Mouse (Mus musculus) liver, embryonic 14.5 days (tissue): Measurements from ENCODE around the gene Myo1c. TPM values are rescaled to one million over a fixed set of nuclear protein-coding genes. Genes with fewer than 3 reads are reported as not detected.

Experiments
- ATAC-seq: fragments of 200-750 bp; cut with Nextera tagmentation; 2 replicates; pipeline ENCODE4 v1.8.0; 2017; ENCODE audit warnings: moderate number of reproducible peaks, mild to moderate bottlenecking, moderate library complexity; ENCODE audit not compliant: insufficient read depth
- DNase-seq, 3 experiments: peaks; one replicate each; pipeline ENCODE4 v3.0.0-alpha.2; 2012 to 2013; ENCODE audit warnings: low read depth in 3 of 3, low spot score in 3 of 3
- H3K27ac ChIP-seq: fragments of 300-500 bp; sonication (generic); 2 replicates; pipeline ENCODE4 v1.5.1; 2014; ENCODE audit warnings: moderate library complexity, mild to moderate bottlenecking, control low read depth, inconsistent platforms
- H3K27me3 ChIP-seq: fragments of 300-500 bp; sonication (generic); 2 replicates; pipeline ENCODE4 v1.6.1; 2014; ENCODE audit warnings: mild to moderate bottlenecking, low read length, moderate library complexity; ENCODE audit not compliant: control insufficient read depth, insufficient read depth
- H3K36me3 ChIP-seq: fragments of 300-500 bp; sonication (generic); replicated peaks from 2 replicates; pipeline ENCODE4 v1.6.1; 2014; ENCODE audit warnings: low read depth; ENCODE audit not compliant: control insufficient read depth, insufficient read depth
- H3K4me1 ChIP-seq, 2 experiments: fragments of 200-500 bp in 1 of 2; fragments of 300-500 bp in 1 of 2; sonication (generic) in 1 of 2; replicated peaks; 2 replicates each; pipeline ENCODE4 v1.6.1; 2012 to 2014; ENCODE audit warnings: antibody characterized with exemption in 1 of 2, inconsistent platforms in 1 of 2, low read length in 1 of 2; ENCODE audit not compliant: control insufficient read depth in 2 of 2, insufficient read depth in 2 of 2
- H3K4me2 ChIP-seq: fragments of 300-500 bp; sonication (generic); 2 replicates; pipeline ENCODE4 v1.6.1; 2014; ENCODE audit warnings: low read depth, mild to moderate bottlenecking, control low read depth, moderate library complexity
- H3K4me3 ChIP-seq, 2 experiments: fragments of 200-500 bp in 1 of 2; fragments of 300-500 bp in 1 of 2; sonication (generic) in 1 of 2; 2 replicates each; pipeline ENCODE4 v1.5.1; 2012 to 2014; ENCODE audit warnings: low read depth in 2 of 2, low read length in 2 of 2, mild to moderate bottlenecking in 2 of 2, control low read depth in 1 of 2, inconsistent platforms in 1 of 2, moderate library complexity in 1 of 2; ENCODE audit not compliant: insufficient read depth in 1 of 2
- H3K9ac ChIP-seq: fragments of 300-500 bp; sonication (generic); replicated peaks from 2 replicates; pipeline ENCODE4 v1.6.1; 2014; ENCODE audit warnings: mild to moderate bottlenecking, control low read depth, moderate library complexity
- H3K9me3 ChIP-seq: fragments of 300-500 bp; sonication (generic); 2 replicates; pipeline ENCODE4 v1.6.1; 2016; ENCODE audit warnings: low read length, mixed read lengths; ENCODE audit not compliant: control insufficient read depth
- CTCF ChIP-seq: IDR thresholded peaks from 2 replicates; pipeline ENCODE4 v1.5.1; 2016; ENCODE audit warnings: antibody characterized with exemption, low read depth, control low read depth
- EP300 ChIP-seq: IDR thresholded peaks from 2 replicates; pipeline ENCODE4 v1.6.1; 2016; ENCODE audit warnings: antibody characterized with exemption, low read depth
- WGBS: fragments of 180-500 bp; shearing (Covaris S2); extraction: QIAGEN DNeasy Blood & Tissue Kit; methylation state at CpG from one replicate; pipeline ENCODE4 v1.1.7; 2014; ENCODE audit not compliant: insufficient replicate concordance; 5-methylcytosine and 5-hydroxymethylcytosine counted together
- polyA plus RNA-seq, 2 experiments: library from polyadenylated mRNA; depleted of rRNA in 1 of 2; stranded (reverse) in 1 of 2; unstranded in 1 of 2; fragments of >200 nt; fragmentation: Nextera tagmentation in 1 of 2; extraction: Ambion mirVana in 1 of 2; gene quantifications; 2 replicates each; pipeline versions ENCODE4 v1.2.1 to v1.2.3; 2012 to 2014

The Myo1c gene
- polyA plus RNA-seq, 2 experiments: 12.6 to 14.4 TPM

DNA sequence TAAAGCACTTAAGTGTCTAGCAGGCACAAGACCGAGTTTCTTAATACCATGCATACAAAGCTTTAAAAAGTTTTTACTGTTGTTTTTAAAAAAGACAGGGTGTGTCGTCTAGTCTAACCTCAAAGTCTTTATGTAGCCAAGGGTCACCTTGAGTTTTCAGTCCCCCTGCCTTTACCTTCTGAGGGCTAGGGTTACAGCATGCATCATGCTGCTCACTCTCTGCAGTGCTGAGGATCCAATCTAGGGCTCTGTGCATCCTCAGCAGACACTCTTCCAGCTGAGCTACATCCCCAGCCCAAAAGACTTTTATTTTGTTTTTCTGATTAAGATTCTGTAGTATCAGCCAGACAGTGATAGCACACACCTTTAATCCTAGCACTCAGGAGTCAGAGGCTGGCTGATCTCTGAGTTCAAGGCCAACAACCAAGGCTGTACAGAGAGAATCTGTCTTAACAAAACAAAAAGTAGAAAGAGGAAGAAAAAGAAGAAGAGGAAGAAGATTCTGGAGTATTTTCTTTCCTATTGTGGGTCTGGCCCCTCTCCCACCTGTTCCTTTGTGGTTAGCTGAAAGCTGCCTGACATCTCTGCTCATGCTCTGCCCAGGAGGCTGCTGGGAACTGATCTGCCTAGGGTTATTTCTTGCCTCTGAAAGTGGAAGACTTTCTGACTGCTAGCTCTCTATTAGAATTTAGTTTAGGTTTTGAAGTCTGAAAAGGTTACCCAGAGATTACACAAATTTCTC is 27.5 kb upstream of the Myo1c start:
- peaks cover 0 to 10% of the 10 kb centered on the region in 2 experiments; a peak in 2 of 4 replicates for H3K4me1 ChIP-seq
- H3K9ac ChIP-seq: no peak overlapping the region
- H3K36me3 ChIP-seq: peaks cover 14% of the 10 kb centered on the region
- no peak overlapping the region for H3K4me2 ChIP-seq
- no peak for ATAC-seq
- no peak overlapping the region for H3K27ac ChIP-seq
- H3K4me3 ChIP-seq: no peak overlapping the region
- WGBS: 66% methylated on average over 2 of the region's 2 CpGs
- no peaks in the 10 kb centered on the region for H3K27me3 ChIP-seq
- DNase-seq: no peak
- TF ChIP-seq EP300: no peak
- TF ChIP-seq CTCF: no peak
- no peaks in the 10 kb centered on the region for H3K9me3 ChIP-seq

DNA sequence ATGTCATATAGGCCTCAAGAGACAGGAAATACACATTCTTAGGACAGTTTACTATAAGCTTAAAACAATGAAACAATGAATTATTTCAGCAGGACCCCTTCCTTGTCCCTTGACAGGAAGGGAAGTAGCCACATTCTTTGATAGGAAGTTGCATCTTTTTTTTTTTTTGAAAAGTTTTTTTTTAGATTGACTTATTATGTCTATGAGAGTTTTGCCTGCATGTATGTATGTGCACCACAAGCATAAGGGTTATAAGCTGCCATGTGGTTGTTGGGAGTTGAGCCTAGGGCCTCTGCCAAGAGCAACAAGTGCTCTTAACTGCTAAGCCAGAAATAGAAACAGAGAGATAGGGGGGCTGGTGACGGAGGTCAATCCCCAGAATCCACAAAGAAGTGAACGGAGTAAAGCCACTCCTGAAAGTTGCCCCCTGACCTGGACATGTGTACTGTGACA is 26.2 kb upstream of the Myo1c start:
- Histone ChIP-seq H3K9me3 (no peaks in the 10 kb centered on the region), H3K9ac (no peak overlapping the region), H3K4me3 (no peak overlapping the region), H3K27me3 (no peaks in the 10 kb centered on the region), H3K27ac (no peak overlapping the region), H3K4me1 (peaks cover 0 to 10% of the 10 kb centered on the region in 2 experiments; a peak in 2 of 4 replicates), H3K36me3 (peaks cover 14% of the 10 kb centered on the region), H3K4me2 (no peak overlapping the region)
- TF ChIP-seq CTCF (no peak), EP300 (no peak)
- ATAC-seq (no peak), DNase-seq (no peak)
- 11% methylated on average over 2 of the region's 2 CpGs for WGBS

DNA sequence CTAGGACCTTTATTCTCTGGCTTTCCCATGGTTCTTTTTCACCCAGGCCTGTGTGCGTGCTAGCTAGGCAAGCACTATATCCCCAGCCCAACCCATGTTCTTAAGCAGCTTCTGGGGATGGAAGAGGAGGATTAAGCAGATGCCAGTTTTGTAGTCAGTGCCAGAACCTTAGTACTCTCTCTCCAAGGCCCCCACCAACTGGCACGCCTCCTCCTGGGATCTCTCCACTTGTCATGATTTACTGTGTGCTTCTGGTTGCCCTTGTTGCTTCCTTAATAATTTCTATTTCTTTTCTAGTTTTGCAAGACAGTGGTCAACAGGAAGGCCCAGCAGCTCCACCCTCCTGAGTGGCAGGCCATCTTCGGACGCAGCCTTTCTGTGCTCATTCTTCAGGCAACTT is 24.5 kb upstream of the Myo1c start:
- DNase-seq (no peak), ATAC-seq (no peak)
- Histone ChIP-seq H3K4me2 (no peak overlapping the region), H3K27me3 (no peaks in the 10 kb centered on the region), H3K9me3 (no peaks in the 10 kb centered on the region), H3K9ac (no peak overlapping the region), H3K4me1 (peaks cover 3 to 15% of the 10 kb centered on the region in 2 experiments; a peak in 3 of 4 replicates), H3K36me3 (peaks cover 11% of the 10 kb centered on the region), H3K27ac (no peak overlapping the region), H3K4me3 (no peak overlapping the region)
- WGBS: 83% methylated on average over 4 of the region's 4 CpGs
- TF ChIP-seq EP300 (no peak), CTCF (no peak)

DNA sequence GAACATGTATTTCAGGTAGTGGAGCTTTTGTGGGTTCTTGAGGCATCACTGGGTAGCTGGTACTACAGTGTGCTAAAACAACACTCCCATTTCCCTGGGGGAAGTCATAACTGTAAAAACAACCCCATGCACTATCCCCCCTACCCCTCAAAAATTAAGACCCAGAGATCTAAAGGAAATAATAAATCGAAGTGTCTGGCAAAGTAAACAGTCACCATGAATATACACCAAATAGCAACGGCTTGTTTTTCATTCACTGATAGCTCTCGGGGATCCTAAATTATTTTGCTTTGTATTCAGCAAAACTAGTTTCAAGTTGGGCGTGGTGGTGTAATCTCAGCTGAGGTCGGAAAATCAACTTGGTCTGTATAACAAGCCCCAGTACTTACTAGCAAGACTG is 20.2 kb upstream of the Myo1c start:
- Histone ChIP-seq H3K4me1 (peaks cover 8 to 14% of the 10 kb centered on the region in 2 experiments), H3K9me3 (no peaks in the 10 kb centered on the region), H3K27ac (peak overlapping the region; percentile 79), H3K36me3 (peaks cover 11% of the 10 kb centered on the region; the same call in 1 of the 2 replicates), H3K9ac (peak overlapping the region; percentile 92), H3K4me3 (peak overlapping the region; percentile 68 to 91), H3K4me2 (peak overlapping the region; percentile 96), H3K27me3 (no peaks in the 10 kb centered on the region)
- no peak for TF ChIP-seq CTCF
- no peak for TF ChIP-seq EP300
- DNase-seq (no peak), ATAC-seq (no peak; the same call in 1 of the 2 replicates)
- WGBS: 5% methylated on average over 5 of the region's 5 CpGs

DNA sequence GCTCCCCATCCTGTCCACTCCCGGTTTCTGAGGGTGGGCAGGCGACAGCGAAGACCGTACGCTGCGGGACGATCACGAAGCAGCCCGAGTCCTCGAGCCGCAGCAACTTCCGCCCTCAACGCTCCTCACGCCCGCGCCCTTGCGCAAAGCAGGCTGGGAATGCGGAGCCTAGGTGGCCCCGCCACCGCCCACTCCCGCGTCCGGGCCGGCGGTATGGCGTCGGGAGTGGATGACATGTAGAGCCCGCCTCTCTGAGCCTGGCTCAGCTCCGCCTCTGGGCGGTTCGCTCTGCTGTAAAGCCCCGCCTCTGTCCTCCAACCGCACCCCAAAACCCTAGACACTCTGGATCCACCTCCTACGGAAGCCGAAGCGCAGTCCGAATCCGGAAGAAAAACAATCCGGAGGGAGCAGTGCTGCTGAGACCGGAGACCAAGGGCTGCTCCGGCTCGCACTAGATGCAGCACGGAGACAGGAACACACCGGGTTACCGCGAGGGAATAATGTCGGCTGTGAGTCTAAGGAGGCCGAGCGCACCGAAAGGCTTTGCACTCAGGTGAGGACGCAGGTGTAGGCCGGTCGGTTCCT is 19.6 kb upstream of the Myo1c start, which contains the start of gene Inpp5k:
Gene Inpp5k, plus strand, starts transcription at position 344 of the 585 bp plus-strand sequence.
- peaks cover 8 to 14% of the 10 kb centered on the region in 2 experiments for H3K4me1 ChIP-seq
- peak within 1 kb of the TSS; percentile 92 for H3K9ac ChIP-seq
- under 1% methylated on average over 53 of the region's 53 CpGs for WGBS
- peak within 1 kb of the TSS; percentile 90 to 91 for H3K4me3 ChIP-seq
- TF ChIP-seq CTCF (0 out of 2 replicates have a peak, but pooled peaks have one; percentile 18), EP300 (peak; percentile 33; the same call in 1 of the 2 replicates)
- H3K4me2 ChIP-seq: peak within 1 kb of the TSS; percentile 98
- ATAC-seq (peak; percentile 100), DNase-seq (peak; percentile 96 to 98 (median 97))
- peaks cover 11% of the 10 kb centered on the region; the same call in 1 of the 2 replicates for H3K36me3 ChIP-seq
- H3K27ac ChIP-seq: peak within 1 kb of the TSS; percentile 79
- no peaks in the 10 kb centered on the region for H3K9me3 ChIP-seq
- no peaks in the 10 kb centered on the region for H3K27me3 ChIP-seq
